Mouse (Mus musculus): ENCODE results near the gene Mrgbp. TPM values are rescaled to one million over a fixed set of nuclear protein-coding genes. Genes with fewer than 3 reads are reported as not detected.

Mrgbp gene
- polyA plus RNA-seq, 1 experiment from 2014 or later: 23.1 TPM

DNA sequence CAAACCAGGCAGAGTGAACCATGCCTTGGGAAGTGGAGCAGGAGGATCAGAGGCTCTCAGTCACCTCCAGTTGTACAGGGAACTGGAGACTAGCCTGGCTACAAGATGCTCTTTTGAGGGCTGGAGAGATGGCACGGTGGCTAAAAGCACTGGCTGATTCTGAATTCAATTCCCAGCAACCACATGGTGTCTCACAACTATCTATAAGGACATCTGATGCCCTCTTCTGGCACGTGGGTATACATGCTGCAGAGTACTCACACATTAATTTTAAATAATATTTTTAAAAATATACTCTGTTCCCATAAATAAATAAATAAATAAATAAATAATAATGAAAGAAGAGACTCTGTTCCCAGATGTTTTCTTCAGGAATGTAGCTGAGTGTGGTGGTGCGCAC is 25.9 kb upstream of the Mrgbp start:
- Histone ChIP-seq H3K27me3 (ENCODE audit: control insufficient read depth, insufficient read depth, low read length) (no peaks in the 10 kb centered on the region), H3K4me2 (no peak overlapping the region), H3K4me3 (ENCODE audit: low read depth, low read length) (no peak overlapping the region), H3K36me3 (ENCODE audit: control insufficient read depth, insufficient read depth, low read length) (no peaks in the 10 kb centered on the region), H3K9ac (ENCODE audit: low read depth, low read length) (no peak overlapping the region), H3K27ac (ENCODE audit: low read depth, low read length) (no peak overlapping the region), H3K4me1 (ENCODE audit: control insufficient read depth, insufficient read depth, low read length) (no peaks in the 10 kb centered on the region), H3K9me3 (replicated peaks; ENCODE audit: control insufficient read depth, low read length) (no peaks in the 10 kb centered on the region)
- no peak for ATAC-seq (replicated peaks; ENCODE audit: insufficient number of reproducible peaks, low FRiP score, low TSS enrichment)
- 59% methylated on average over 3 of the region's 3 CpGs for WGBS (ENCODE audit: insufficient replicate concordance)

DNA sequence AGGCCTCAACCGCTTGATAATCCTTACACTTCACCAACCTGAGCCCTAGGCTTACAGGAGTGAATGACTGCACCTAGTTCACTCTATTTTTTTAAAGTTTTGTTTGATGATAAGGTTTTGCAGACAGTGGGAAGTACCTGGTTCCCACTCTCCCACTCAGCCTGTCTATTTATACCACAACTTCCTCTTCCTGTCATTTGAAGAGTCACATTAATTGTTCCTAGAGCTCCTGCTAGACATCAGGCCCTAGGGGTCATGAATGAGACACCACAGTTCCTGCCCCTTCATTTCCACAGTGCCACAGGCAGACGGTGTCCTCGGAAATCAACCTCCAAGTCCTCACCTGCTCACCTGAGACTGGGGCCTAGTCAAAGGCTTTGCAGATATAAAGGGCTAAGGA is 24.6 kb upstream of the Mrgbp start:
- H3K27me3 ChIP-seq (ENCODE audit: control insufficient read depth, insufficient read depth, low read length): peaks cover 3% of the 10 kb centered on the region; the same call in 1 of the 2 replicates
- WGBS (ENCODE audit: insufficient replicate concordance): 58% methylated on average over 3 of the region's 3 CpGs
- ATAC-seq (replicated peaks; ENCODE audit: insufficient number of reproducible peaks, low FRiP score, low TSS enrichment): no peak
- H3K36me3 ChIP-seq (ENCODE audit: control insufficient read depth, insufficient read depth, low read length): no peaks in the 10 kb centered on the region
- H3K4me3 ChIP-seq (ENCODE audit: low read depth, low read length): no peak overlapping the region
- no peak overlapping the region for H3K27ac ChIP-seq (ENCODE audit: low read depth, low read length)
- no peak overlapping the region for H3K9ac ChIP-seq (ENCODE audit: low read depth, low read length)
- no peaks in the 10 kb centered on the region for H3K9me3 ChIP-seq (replicated peaks; ENCODE audit: control insufficient read depth, low read length)
- no peaks in the 10 kb centered on the region for H3K4me1 ChIP-seq (ENCODE audit: control insufficient read depth, insufficient read depth, low read length)
- H3K4me2 ChIP-seq: no peak overlapping the region

DNA sequence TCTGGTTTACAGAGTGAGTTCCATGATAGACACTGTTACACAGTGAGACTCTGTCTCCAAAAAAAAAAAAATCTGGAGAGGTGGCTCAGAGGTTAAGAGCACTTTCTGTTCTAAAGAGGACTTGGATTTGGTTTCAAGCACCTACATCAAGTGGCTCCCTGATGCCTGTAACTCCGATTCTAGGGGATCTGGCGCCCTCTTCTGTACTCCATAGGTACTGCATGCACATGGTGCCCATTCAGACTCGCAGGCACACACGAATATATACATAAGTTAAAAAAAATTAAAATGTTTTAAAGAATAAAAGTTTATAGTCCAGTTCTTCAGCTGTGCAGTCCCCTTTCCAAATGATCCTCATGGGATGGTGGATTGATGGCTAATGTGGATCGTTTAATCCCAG is 20.9 kb upstream of the Mrgbp start:
- ATAC-seq (replicated peaks; ENCODE audit: insufficient number of reproducible peaks, low FRiP score, low TSS enrichment): no peak
- Histone ChIP-seq H3K4me3 (ENCODE audit: low read depth, low read length) (no peak overlapping the region), H3K9me3 (replicated peaks; ENCODE audit: control insufficient read depth, low read length) (no peaks in the 10 kb centered on the region), H3K4me1 (ENCODE audit: control insufficient read depth, insufficient read depth, low read length) (no peaks in the 10 kb centered on the region), H3K9ac (ENCODE audit: low read depth, low read length) (no peak overlapping the region), H3K4me2 (no peak overlapping the region), H3K27me3 (ENCODE audit: control insufficient read depth, insufficient read depth, low read length) (peaks cover 8% of the 10 kb centered on the region; the same call in 1 of the 2 replicates), H3K36me3 (ENCODE audit: control insufficient read depth, insufficient read depth, low read length) (no peaks in the 10 kb centered on the region), H3K27ac (ENCODE audit: low read depth, low read length) (no peak overlapping the region)
- WGBS (ENCODE audit: insufficient replicate concordance): 49% methylated on average over 5 of the region's 5 CpGs

DNA sequence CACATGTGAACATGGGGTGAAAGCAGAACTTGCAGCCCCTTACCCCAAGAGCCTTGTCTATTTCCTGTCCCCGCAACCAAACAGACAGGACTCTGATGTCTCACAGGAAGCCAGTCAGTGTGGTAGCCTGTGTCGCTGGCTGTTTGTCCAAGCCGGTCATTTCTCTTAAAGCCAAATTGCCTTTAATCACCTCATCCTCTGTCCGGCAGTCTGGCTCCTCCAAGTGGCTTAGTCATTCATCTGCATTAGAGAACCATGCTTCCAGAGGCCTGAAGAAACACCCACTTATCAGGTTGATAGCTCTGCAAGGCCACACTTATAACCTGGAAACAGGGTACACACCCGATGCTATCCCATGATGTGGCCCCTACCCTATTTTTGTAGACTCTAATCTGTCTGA is 19.0 kb upstream of the Mrgbp start:
- Histone ChIP-seq H3K27ac (ENCODE audit: low read depth, low read length) (no peak overlapping the region), H3K9me3 (replicated peaks; ENCODE audit: control insufficient read depth, low read length) (no peaks in the 10 kb centered on the region), H3K4me1 (ENCODE audit: control insufficient read depth, insufficient read depth, low read length) (no peaks in the 10 kb centered on the region), H3K9ac (ENCODE audit: low read depth, low read length) (no peak overlapping the region), H3K4me3 (ENCODE audit: low read depth, low read length) (no peak overlapping the region), H3K36me3 (ENCODE audit: control insufficient read depth, insufficient read depth, low read length) (no peaks in the 10 kb centered on the region), H3K4me2 (no peak overlapping the region), H3K27me3 (ENCODE audit: control insufficient read depth, insufficient read depth, low read length) (peaks cover 8% of the 10 kb centered on the region; the same call in 1 of the 2 replicates)
- 47% methylated on average over 5 of the region's 5 CpGs for WGBS (ENCODE audit: insufficient replicate concordance)
- ATAC-seq (replicated peaks; ENCODE audit: insufficient number of reproducible peaks, low FRiP score, low TSS enrichment): no peak

DNA sequence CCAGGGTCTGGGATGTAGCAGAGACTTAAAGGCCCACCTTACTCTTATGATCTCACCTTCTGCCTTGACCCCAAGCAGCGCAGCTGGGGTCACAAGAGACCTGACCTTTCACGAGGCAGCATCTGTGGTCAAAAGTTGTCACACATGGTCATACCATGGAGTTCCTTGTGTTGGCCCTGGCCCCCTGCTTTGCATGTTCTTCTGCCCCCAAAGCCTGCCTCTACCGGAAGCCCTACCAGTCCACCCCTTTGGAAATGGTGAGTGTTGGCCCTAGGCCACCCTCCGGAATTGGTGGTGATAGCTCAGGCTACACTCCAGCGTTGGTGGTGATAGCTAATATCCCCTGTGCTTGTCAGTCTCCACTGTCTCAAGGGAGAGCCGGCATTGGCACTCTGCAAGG is 17.8 kb upstream of the Mrgbp start:
- H3K27ac ChIP-seq (ENCODE audit: low read depth, low read length): no peak overlapping the region
- no peak overlapping the region for H3K9ac ChIP-seq (ENCODE audit: low read depth, low read length)
- no peak overlapping the region for H3K4me3 ChIP-seq (ENCODE audit: low read depth, low read length)
- peaks cover 8% of the 10 kb centered on the region; the same call in 1 of the 2 replicates for H3K27me3 ChIP-seq (ENCODE audit: control insufficient read depth, insufficient read depth, low read length)
- no peak overlapping the region for H3K4me2 ChIP-seq
- no peaks in the 10 kb centered on the region for H3K36me3 ChIP-seq (ENCODE audit: control insufficient read depth, insufficient read depth, low read length)
- H3K4me1 ChIP-seq (ENCODE audit: control insufficient read depth, insufficient read depth, low read length): no peaks in the 10 kb centered on the region
- ATAC-seq (replicated peaks; ENCODE audit: insufficient number of reproducible peaks, low FRiP score, low TSS enrichment): no peak
- H3K9me3 ChIP-seq (replicated peaks; ENCODE audit: control insufficient read depth, low read length): no peaks in the 10 kb centered on the region
- WGBS (ENCODE audit: insufficient replicate concordance): 60% methylated on average over 6 of the region's 6 CpGs

DNA sequence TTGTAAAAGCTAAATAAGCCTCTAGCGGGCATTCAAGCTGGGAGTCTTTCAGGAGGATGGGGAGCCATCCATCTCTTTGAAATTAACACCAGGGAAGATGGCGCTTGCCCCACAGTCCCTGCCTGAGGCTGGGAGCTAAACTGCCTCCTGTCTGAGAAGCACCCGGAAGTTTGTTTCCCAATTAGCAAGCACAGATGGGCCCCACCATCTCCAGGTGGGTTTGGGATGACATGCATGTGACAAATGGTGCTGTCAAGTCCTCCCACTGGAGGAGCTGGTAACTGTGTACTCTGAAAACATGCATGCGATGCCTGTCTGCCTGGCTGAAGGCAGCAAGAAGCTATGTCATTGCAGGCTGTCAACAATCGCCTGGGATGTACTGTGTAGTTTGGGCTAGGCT is 17.3 kb upstream of the Mrgbp start:
- Histone ChIP-seq H3K4me1 (ENCODE audit: control insufficient read depth, insufficient read depth, low read length) (no peaks in the 10 kb centered on the region), H3K4me3 (ENCODE audit: low read depth, low read length) (no peak overlapping the region)
- 37% methylated on average over 5 of the region's 5 CpGs for WGBS (ENCODE audit: insufficient replicate concordance)

DNA sequence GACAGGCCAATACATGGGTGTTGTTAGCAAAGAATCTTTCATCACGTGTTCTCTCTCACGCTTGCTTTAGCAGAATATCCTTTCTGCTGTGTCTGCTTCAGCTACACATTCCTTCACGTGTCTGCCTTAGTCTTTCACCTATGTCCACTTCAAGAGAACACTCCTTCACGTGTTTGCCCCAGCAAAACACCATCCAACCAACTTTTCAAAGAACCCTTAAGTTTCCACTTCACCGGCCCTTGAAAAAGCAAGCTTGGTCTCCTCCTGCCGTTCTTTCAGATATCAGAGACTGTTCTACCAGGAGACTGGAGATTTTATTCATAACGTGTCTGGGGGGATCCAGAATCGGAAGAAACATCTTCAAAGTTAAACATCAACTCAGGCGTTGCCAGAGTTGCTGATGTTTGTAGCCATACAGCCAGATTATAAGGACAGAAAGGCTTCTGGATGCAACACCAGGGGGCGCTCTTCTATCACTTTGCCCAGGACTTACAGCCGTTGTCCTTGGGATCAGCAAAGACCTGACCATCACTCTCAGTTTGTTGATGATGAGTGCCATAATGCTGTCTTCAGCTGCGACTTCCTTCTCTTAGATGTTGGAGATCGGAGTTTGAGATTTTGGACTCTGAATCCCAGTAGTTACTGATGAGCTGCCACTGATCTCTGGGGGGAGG is 14.7 kb upstream of the Mrgbp start:
- H3K4me3 ChIP-seq (ENCODE audit: low read depth, low read length): no peak overlapping the region
- peaks cover 8% of the 10 kb centered on the region; the same call in 1 of the 2 replicates for H3K27me3 ChIP-seq (ENCODE audit: control insufficient read depth, insufficient read depth, low read length)
- H3K9me3 ChIP-seq (replicated peaks; ENCODE audit: control insufficient read depth, low read length): no peaks in the 10 kb centered on the region
- ATAC-seq (replicated peaks; ENCODE audit: insufficient number of reproducible peaks, low FRiP score, low TSS enrichment): no peak
- no peak overlapping the region for H3K27ac ChIP-seq (ENCODE audit: low read depth, low read length)
- H3K4me2 ChIP-seq: no peak overlapping the region
- peaks cover 4% of the 10 kb centered on the region; the same call in 1 of the 2 replicates for H3K4me1 ChIP-seq (ENCODE audit: control insufficient read depth, insufficient read depth, low read length)
- H3K36me3 ChIP-seq (ENCODE audit: control insufficient read depth, insufficient read depth, low read length): no peaks in the 10 kb centered on the region
- 38% methylated on average over 13 of the region's 13 CpGs for whole genome bisulfite sequencing (ENCODE audit: insufficient replicate concordance)
- no peak overlapping the region for H3K9ac ChIP-seq (ENCODE audit: low read depth, low read length)

More for the DNA sequence above, 17.3 kb upstream of the Mrgbp start:
- Histone ChIP-seq H3K27me3 (ENCODE audit: control insufficient read depth, insufficient read depth, low read length) (peaks cover 8% of the 10 kb centered on the region; the same call in 1 of the 2 replicates), H3K4me2 (no peak overlapping the region), H3K9ac (ENCODE audit: low read depth, low read length) (no peak overlapping the region), H3K9me3 (replicated peaks; ENCODE audit: control insufficient read depth, low read length) (no peaks in the 10 kb centered on the region), H3K27ac (ENCODE audit: low read depth, low read length) (no peak overlapping the region), H3K36me3 (ENCODE audit: control insufficient read depth, insufficient read depth, low read length) (no peaks in the 10 kb centered on the region)
- no peak for ATAC-seq (replicated peaks; ENCODE audit: insufficient number of reproducible peaks, low FRiP score, low TSS enrichment)

DNA sequence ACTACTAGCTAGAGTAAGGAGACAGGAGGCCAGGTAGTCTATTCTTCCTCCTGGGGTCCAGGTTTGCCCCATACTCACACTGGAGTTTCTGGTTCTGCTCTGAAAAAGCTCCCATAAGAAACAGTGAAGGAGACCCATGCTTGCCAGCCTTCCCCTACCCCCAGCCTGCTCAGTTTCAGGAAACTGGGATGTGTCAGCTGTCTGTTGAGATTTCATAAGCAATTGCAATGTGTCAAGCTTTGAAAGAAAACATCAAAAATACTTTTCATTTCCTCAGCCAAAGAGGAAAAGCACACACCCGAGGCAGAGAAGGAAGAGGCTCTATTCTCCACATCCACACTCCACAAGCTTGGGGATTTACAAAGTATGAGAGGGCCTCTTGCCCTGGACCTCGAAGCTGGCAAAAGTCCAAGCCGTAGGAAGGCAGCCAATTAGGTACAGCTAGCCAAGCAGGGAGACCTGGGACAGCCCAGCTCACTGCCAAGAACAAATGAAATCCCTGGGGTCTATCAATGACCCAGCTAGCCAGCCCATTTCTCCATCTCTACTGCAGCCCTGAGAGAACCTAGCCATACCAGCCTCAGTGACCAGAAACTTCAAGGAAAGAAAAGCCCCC is 12.0 kb upstream of the Mrgbp start:
- Histone ChIP-seq H3K36me3 (ENCODE audit: control insufficient read depth, insufficient read depth, low read length) (no peaks in the 10 kb centered on the region), H3K4me1 (ENCODE audit: control insufficient read depth, insufficient read depth, low read length) (peaks cover 4% of the 10 kb centered on the region; the same call in 1 of the 2 replicates), H3K9me3 (replicated peaks; ENCODE audit: control insufficient read depth, low read length) (no peaks in the 10 kb centered on the region), H3K27me3 (ENCODE audit: control insufficient read depth, insufficient read depth, low read length) (0 out of 2 replicates have a peak, but pooled peaks cover 3% of the 10 kb centered on the region), H3K4me3 (ENCODE audit: low read depth, low read length) (no peak overlapping the region), H3K27ac (ENCODE audit: low read depth, low read length) (no peak overlapping the region), H3K4me2 (no peak overlapping the region), H3K9ac (ENCODE audit: low read depth, low read length) (no peak overlapping the region)
- ATAC-seq (replicated peaks; ENCODE audit: insufficient number of reproducible peaks, low FRiP score, low TSS enrichment): no peak; the same call in 1 of the 2 replicates
- WGBS (ENCODE audit: insufficient replicate concordance): 43% methylated on average over 3 of the region's 3 CpGs

Measured in heart, embryonic 11.5 days (tissue).